Mouse (Mus musculus) stomach, embryonic 14.5 days (tissue): ENCODE results near the gene Mrm3. TPM values are rescaled to one million over a fixed set of nuclear protein-coding genes. Genes with fewer than 3 reads are reported as not detected.

Experiments
- ATAC-seq: fragments of 200-750 bp; cut with Nextera tagmentation; 2 replicates; pipeline ENCODE4 v1.8.0; 2017; ENCODE audit warnings: low read depth, moderate TSS enrichment; ENCODE audit not compliant: insufficient number of reproducible peaks, insufficient read depth, low FRiP score
- H3K27ac ChIP-seq: fragments of 300-500 bp; sonication (generic); 2 replicates; pipeline ENCODE4 v1.5.1; 2014; ENCODE audit warnings: mild to moderate bottlenecking, low read length, moderate library complexity, mixed read lengths
- H3K27me3 ChIP-seq: fragments of 300-500 bp; sonication (generic); 2 replicates; pipeline ENCODE4 v1.6.1; 2014; ENCODE audit warnings: low read length, control low read depth, mixed read lengths; ENCODE audit not compliant: control insufficient read depth, insufficient read depth
- H3K36me3 ChIP-seq: fragments of 300-500 bp; sonication (generic); 2 replicates; pipeline ENCODE4 v1.6.1; 2014; ENCODE audit warnings: mild to moderate bottlenecking, control low read depth, low read length, moderate library complexity, mixed read lengths; ENCODE audit not compliant: control insufficient read depth, insufficient read depth
- H3K4me1 ChIP-seq: fragments of 300-500 bp; sonication (generic); 2 replicates; pipeline ENCODE4 v1.6.1; 2014; ENCODE audit warnings: low read length, control low read depth, mixed read lengths; ENCODE audit not compliant: control insufficient read depth, insufficient read depth
- H3K4me2 ChIP-seq: fragments of 300-500 bp; sonication (generic); replicated peaks from 2 replicates; pipeline ENCODE4 v1.6.1; 2014; ENCODE audit warnings: low read depth, low read length, control low read depth
- H3K4me3 ChIP-seq: fragments of 300-500 bp; sonication (generic); 2 replicates; pipeline ENCODE4 v1.5.1; 2014; ENCODE audit warnings: low read depth, low read length, control low read depth
- H3K9ac ChIP-seq: fragments of 300-500 bp; sonication (generic); replicated peaks from 2 replicates; pipeline ENCODE4 v1.6.1; 2014; ENCODE audit warnings: low read depth, mild to moderate bottlenecking, control low read depth, low read length, moderate library complexity, mixed read lengths
- H3K9me3 ChIP-seq: fragments of 300-500 bp; sonication (generic); 2 replicates; pipeline ENCODE4 v1.6.1; 2016; ENCODE audit warnings: low read depth, low read length, control low read depth; ENCODE audit not compliant: control insufficient read depth
- WGBS: fragments of 180-500 bp; shearing (Covaris S2); extraction: QIAGEN DNeasy Blood & Tissue Kit; methylation state at CpG from one replicate; pipeline ENCODE4 v1.1.7; 2014; 5-methylcytosine and 5-hydroxymethylcytosine counted together
- polyA plus RNA-seq: library from polyadenylated mRNA; unstranded; fragments of >200 nt; fragmentation: Nextera tagmentation; extraction: Ambion mirVana; gene quantifications from 2 replicates; pipeline ENCODE4 v1.2.1, GENCODE M21; 2014

Mrm3 gene
- polyA plus RNA-seq, 1 experiment from 2014 or later: 26.3 TPM

DNA sequence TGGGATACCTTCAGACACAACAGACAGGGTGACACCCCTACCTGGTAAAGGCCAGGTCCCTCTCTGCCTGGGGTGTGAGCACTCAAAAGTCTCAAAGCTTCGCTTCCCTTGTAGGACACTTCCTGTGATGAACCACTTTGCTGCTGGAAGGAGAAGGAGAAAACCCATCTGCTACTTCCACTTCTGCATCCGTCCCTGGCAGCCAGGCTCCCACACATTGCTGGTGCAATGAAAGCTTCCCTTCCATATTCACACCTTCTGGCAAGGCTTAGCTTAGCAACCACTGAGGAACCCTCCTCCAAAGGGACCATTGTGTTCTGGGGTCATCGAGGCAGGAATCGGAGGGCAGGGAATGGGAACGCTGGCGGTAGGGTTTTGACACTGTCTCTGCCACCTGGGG, 45.1 kb downstream of the Mrm3 start:
- Histone ChIP-seq H3K36me3 (no peaks in the 10 kb centered on the region), H3K9ac (no peak overlapping the region), H3K27me3 (no peaks in the 10 kb centered on the region), H3K4me2 (no peak overlapping the region), H3K9me3 (no peaks in the 10 kb centered on the region; the same call in 1 of the 2 replicates), H3K4me1 (peaks cover 29% of the 10 kb centered on the region; the same call in 1 of the 2 replicates), H3K27ac (no peak overlapping the region), H3K4me3 (no peak overlapping the region)
- ATAC-seq: no peak
- WGBS: 84% methylated on average over 6 of the region's 6 CpGs

DNA sequence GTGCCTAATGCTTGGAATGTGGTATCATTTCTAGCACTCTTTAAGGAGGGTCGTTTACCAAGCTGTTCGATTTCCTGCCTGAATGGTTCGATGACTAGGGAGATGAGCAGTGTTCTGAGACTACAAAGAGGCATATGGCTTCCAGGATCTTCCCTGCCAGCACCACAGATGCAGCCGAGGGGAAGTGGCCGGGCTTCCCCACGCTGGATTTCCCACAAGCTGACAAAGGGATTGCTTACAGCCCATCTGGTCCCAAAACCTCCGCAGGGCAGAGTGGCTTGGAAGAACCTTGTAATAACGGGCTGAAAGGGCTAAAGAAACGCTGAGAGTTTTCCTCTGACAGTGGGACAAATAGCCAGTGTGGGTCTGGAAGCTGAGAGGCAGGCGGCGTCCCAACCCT, 46.9 kb downstream of the Mrm3 start:
- ATAC-seq: no peak
- H3K27me3 ChIP-seq: no peaks in the 10 kb centered on the region
- 37% methylated on average over 11 of the region's 11 CpGs for WGBS

DNA sequence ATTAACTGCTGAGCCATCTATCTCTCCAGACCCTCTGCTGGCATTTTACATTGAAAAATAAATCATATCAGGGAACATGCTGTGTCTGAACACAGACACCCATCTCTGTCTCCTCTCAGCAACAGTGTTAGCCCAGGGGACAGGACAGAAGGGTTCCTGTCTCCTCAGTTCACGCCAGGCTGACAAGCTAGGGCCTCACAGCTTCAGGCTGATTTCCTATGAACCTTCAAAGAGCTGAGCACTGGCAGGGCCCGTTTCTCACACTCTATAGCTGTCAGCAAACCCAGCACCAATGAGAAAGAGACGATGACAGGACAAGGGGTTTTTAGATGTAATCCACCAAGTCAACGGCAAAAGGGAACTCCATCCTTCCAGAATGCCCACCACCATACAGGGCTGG, 48.4 kb downstream of the Mrm3 start:
- 72% methylated on average over 4 of the region's 4 CpGs for WGBS
- H3K36me3 ChIP-seq: no peaks in the 10 kb centered on the region
- no peaks in the 10 kb centered on the region for H3K27me3 ChIP-seq
- H3K9ac ChIP-seq: no peak overlapping the region
- no peak overlapping the region for H3K4me3 ChIP-seq
- H3K4me1 ChIP-seq: peaks cover 35% of the 10 kb centered on the region; the same call in 1 of the 2 replicates
- peak overlapping the region; percentile 74; the same call in 1 of the 2 replicates for H3K27ac ChIP-seq
- no peak for ATAC-seq
- no peaks in the 10 kb centered on the region for H3K9me3 ChIP-seq
- no peak overlapping the region for H3K4me2 ChIP-seq

More for the DNA sequence above, 46.9 kb downstream of the Mrm3 start:
- Histone ChIP-seq H3K4me2 (no peak overlapping the region), H3K36me3 (no peaks in the 10 kb centered on the region), H3K27ac (peak overlapping the region; percentile 53; the same call in 1 of the 2 replicates), H3K4me3 (no peak overlapping the region), H3K4me1 (peaks cover 40% of the 10 kb centered on the region; the same call in 1 of the 2 replicates), H3K9me3 (no peaks in the 10 kb centered on the region), H3K9ac (no peak overlapping the region)

DNA sequence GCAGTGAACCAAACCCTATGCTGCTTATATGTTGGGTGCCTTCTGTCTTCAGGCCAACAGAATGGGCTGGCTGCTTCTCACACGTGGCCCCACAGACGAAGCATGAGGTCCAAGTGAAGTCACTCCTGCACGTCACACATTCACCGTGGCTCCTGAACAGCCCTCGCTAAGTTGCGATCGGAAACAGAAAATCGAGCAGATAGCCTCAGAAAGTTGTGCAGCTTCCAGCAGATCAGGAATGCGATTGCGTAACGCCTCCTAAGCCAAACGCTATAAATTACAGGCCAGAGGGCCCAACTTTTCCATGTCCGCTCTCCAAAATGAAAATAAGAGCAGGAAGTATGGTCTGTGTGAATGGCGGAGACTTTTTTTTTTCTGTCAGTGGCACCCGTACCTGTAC, 48.9 kb downstream of the Mrm3 start:
- WGBS: 48% methylated on average over 15 of the region's 15 CpGs
- Histone ChIP-seq H3K4me2 (no peak overlapping the region), H3K27ac (peak overlapping the region; percentile 74; the same call in 1 of the 2 replicates), H3K36me3 (no peaks in the 10 kb centered on the region), H3K4me3 (no peak overlapping the region), H3K9ac (no peak overlapping the region), H3K9me3 (no peaks in the 10 kb centered on the region), H3K4me1 (peaks cover 33% of the 10 kb centered on the region; the same call in 1 of the 2 replicates), H3K27me3 (no peaks in the 10 kb centered on the region)
- no peak for ATAC-seq

DNA sequence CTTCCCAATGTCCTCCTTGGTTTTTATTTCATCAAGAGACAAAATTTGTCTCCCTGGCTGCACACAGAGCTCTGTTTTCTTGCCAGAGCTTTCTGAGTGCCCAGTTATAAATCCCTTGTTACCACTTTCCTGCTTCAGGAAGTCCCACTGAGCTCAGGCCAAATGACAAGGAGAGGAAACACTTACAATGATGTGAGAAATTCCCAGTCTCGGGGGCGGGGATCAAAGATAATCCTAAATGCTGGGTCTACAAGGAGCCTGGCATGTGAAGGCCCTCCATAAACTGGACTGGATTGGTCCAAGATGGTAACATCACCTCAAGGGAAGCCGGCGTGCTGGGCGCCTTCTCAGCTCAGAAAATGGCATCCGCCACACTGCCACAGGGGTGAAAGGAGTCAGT, 49.3 kb downstream of the Mrm3 start:
- ATAC-seq: no peak
- 73% methylated on average over 6 of the region's 6 CpGs for WGBS
- Histone ChIP-seq H3K9ac (no peak overlapping the region), H3K36me3 (no peaks in the 10 kb centered on the region), H3K27me3 (no peaks in the 10 kb centered on the region), H3K9me3 (no peaks in the 10 kb centered on the region), H3K27ac (peak overlapping the region; percentile 17; the same call in 1 of the 2 replicates), H3K4me1 (peaks cover 33% of the 10 kb centered on the region; the same call in 1 of the 2 replicates), H3K4me2 (no peak overlapping the region), H3K4me3 (no peak overlapping the region)

DNA sequence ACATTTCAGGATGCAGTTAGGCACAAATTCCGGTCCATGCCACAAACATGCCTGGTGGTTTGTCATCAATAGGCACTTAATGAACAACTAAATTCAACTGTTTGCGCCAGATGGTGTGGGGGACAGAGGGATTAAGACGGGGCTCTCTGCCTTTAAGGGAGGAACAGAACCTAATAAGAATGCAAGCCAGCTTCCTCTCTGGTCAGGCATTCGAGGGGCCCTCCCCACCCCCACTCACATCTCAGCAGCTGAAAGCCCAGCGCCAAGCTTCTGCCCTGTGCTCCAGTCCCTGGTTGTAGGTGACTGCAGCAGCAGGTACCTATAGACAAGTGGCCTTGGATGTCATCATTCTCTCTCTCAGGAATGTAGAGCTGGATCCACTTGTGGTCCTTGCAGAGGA, 50.6 kb downstream of the Mrm3 start:
- no peaks in the 10 kb centered on the region for H3K27me3 ChIP-seq
- no peak overlapping the region for H3K27ac ChIP-seq
- no peak for ATAC-seq
- H3K4me1 ChIP-seq: peaks cover 33% of the 10 kb centered on the region; the same call in 1 of the 2 replicates
- 66% methylated on average over 5 of the region's 5 CpGs for WGBS
- no peak overlapping the region for H3K9ac ChIP-seq
- no peak overlapping the region for H3K4me2 ChIP-seq
- no peaks in the 10 kb centered on the region for H3K9me3 ChIP-seq
- no peaks in the 10 kb centered on the region for H3K36me3 ChIP-seq
- H3K4me3 ChIP-seq: no peak overlapping the region

DNA sequence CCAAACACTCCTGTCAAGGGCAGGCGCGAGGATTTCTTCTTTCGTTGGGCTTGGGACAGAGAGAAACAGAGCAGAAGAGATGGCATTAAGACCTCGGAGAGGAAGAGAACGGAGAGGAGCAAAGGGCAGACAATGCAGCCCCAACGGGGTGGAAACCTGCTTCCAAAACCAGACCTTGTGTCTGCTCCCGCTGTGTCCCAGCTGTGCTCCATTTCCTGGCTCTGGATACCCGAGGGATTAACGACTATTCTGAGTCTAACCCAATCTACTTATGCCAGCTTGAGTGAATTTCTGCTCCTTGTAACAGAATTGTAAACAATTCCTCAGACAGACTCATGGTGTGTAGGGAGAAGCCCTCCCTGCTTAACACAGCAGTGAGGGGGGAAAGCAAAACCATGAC, 51.3 kb downstream of the Mrm3 start:
- peaks cover 33% of the 10 kb centered on the region; the same call in 1 of the 2 replicates for H3K4me1 ChIP-seq
- no peaks in the 10 kb centered on the region for H3K9me3 ChIP-seq
- H3K27ac ChIP-seq: peak overlapping the region; percentile 58; the same call in 1 of the 2 replicates
- no peak overlapping the region for H3K9ac ChIP-seq
- H3K27me3 ChIP-seq: no peaks in the 10 kb centered on the region
- no peak overlapping the region for H3K4me3 ChIP-seq
- no peaks in the 10 kb centered on the region for H3K36me3 ChIP-seq
- no peak for ATAC-seq
- 22% methylated on average over 9 of the region's 9 CpGs for WGBS
- no peak overlapping the region for H3K4me2 ChIP-seq

DNA sequence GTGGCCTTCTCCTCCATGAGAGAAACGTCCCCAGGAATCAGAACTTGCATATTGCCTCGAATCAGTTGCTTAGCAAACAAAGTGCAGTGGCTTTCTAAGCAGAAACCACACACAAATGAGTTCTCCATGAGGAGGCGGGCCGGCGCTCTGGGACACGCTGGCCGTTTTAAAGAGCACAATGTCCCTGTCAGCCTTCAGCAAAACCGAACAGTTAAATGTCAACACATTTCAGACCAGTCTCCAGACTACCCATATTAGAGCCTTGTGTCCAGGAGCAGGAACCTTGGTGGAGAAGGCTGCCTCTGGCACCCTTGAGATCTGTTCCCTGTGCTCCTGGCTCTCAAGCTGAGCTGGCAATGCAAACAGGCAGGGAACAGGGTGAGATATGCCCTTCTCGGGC, 53.7 kb downstream of the Mrm3 start:
- H3K36me3 ChIP-seq: no peaks in the 10 kb centered on the region
- no peaks in the 10 kb centered on the region for H3K9me3 ChIP-seq
- 67% methylated on average over 9 of the region's 9 CpGs for WGBS
- no peak overlapping the region for H3K27ac ChIP-seq
- no peak overlapping the region for H3K9ac ChIP-seq
- H3K4me2 ChIP-seq: no peak overlapping the region
- H3K27me3 ChIP-seq: no peaks in the 10 kb centered on the region
- no peak overlapping the region for H3K4me3 ChIP-seq
- peaks cover 32% of the 10 kb centered on the region for H3K4me1 ChIP-seq
- no peak for ATAC-seq

DNA sequence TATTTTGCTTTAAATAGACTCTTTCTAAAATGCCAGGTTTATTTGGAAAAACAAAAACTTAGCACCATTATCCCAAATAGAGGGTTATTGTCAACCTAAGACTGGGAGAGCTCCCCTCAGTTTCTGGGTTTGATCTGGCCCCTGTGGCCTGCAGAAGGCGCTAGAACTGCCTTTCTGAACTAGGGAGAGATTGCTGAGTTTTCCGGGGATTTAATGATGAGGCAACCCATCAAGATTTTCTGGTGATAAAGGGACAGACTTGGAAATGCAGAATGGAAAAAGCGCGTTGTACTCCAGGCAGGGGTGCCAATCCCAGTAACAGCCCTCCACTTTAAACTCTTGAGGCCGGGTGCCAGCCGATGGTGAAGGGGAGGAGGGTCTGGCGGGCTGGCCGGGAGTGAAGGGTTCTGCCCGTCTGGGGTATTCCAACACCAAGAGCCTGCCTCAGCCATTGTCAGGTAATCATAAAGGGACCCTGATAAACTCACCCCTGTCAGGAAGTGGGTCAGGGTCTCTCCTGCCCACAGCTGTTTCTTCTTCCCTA, 55.0 kb downstream of the Mrm3 start:
- Histone ChIP-seq H3K4me2 (no peak overlapping the region), H3K9me3 (no peaks in the 10 kb centered on the region), H3K4me1 (peaks cover 33% of the 10 kb centered on the region), H3K27me3 (no peaks in the 10 kb centered on the region), H3K9ac (no peak overlapping the region), H3K27ac (no peak overlapping the region), H3K36me3 (no peaks in the 10 kb centered on the region), H3K4me3 (no peak overlapping the region)
- WGBS: 60% methylated on average over 9 of the region's 9 CpGs
- no peak for ATAC-seq
